Mouse (Mus musculus): Measurements from ENCODE around the gene Ptgis. TPM values are rescaled to one million over a fixed set of nuclear protein-coding genes. Genes with fewer than 3 reads are reported as not detected.

Ptgis gene
- 0.13 TPM for polyA plus RNA-seq (2021)

DNA sequence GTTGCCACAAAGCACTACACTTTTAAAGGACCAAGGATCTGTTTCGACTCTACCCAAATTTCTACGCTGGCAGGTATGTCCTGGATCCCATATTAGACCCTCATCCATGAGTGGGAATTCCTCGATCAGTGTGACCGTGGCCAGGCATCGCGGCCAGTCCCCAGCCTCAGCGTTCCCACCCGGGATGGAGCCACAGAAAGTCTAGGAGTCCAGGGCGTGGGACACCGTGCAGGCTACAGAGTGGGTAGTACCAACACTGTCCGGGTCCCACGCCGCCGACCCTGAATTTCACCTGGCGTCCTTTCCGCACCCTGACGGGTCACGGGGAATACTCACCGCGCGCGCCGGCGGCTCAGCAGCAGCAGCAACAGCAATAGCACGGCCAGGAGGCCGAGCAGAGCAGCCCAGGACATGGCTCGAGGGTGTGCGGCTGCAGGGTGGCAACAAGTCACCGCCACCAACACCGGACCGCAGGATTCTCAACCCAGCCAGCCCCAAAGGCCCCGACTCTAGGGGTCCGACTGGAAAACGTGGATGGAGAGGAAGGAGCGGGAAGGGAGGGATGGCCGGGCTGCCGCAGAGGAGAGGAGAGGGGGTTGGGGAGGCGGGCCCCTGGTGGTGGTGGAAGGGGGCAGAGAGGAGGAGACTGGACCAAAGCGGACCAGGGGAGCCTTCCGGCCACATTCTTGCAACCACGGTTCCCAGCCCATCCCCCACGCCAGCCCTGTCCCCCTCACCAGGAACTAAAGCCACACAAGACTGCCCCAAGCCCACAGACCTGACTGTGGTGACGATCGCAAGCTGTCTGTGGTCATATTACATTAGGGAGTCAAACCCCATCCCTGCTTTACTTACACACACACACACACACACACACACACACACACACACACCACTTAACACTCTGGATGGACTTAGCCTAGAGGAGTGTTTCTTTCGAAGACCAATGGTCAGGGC lies at the start of gene Ptgis:
Ptgis (minus strand) TSS at position 597 of the 957 bp plus-strand sequence.
- H3K27me3 ChIP-seq, result no peaks in the 10 kb centered on the region
- in situ Hi-C loops (cut with MboI; ENCODE audit: low pct_unique_long_range_greater_than_20kb), result no loop called here
- ChIA-PET CTCF (no interaction called here), POLR2A (no interaction called here)
- no peak for DNase-seq (ENCODE audit: low read depth, low spot score)
- ATAC-seq, result no peak
- TF ChIP-seq CTCF (IDR thresholded peaks at IDR 0.05), result no peak

DNA sequence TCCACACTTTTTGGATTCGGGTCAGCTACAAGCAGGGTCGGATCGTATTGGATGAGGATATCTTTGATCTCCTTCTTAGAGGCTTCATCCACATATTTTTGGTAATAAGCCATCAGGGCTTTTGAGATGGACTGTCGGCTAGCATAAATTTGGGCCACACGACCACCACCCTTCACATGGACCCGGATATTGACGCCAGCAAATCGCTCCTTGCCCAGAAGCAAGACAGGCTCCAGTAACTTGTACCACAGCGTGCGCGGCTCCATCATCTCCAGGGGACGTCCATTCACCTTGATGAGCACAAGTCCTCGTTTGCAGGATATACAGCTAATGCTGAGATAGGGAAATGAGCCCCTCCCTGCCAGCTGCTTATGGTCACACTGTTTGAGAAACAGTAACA lies 41.1 kb upstream of the Ptgis start:
- CTCF ChIA-PET, result interaction anchor here (1.1 to 4.8 kb wide), 6 partner anchors 11 to 136 kb away, joined by 3 to 88 read pairs (median 36); no protein-coding TSS in a partner anchor
- DNase-seq (ENCODE audit: low read depth, low spot score) (no peak), ATAC-seq (no peak)
- no peak for TF ChIP-seq CTCF (IDR thresholded peaks at IDR 0.05)
- in situ Hi-C loops (cut with MboI; ENCODE audit: low pct_unique_long_range_greater_than_20kb), result loop anchor here (5.0 kb wide), 1 partner anchor 141 kb away; the partner anchor contains the start of gene Slc9a8
- no peaks in the 10 kb centered on the region for H3K27me3 ChIP-seq
- POLR2A ChIA-PET, result interaction anchor here (0.6 to 1.4 kb wide), 2 partner anchors 10 to 11 kb away, joined by 4 read pairs; no protein-coding TSS in a partner anchor

DNA sequence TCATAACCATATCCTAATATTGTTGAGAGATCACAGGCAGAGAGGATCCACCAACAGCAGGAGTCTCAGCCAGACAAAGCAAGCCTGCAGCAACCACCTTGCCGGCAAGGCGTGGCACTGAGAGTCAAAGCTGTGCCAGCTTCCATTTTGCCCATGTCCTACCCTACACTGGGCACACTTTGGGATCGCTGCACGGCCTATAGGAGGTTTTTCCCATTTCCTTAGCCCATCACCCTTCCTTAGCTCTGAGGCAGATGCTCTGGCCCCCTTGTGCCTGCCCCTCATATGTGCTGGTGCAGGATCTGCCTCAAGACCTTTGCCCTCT lies 40.5 kb upstream of the Ptgis start:
- in situ Hi-C loops (cut with MboI; ENCODE audit: low pct_unique_long_range_greater_than_20kb), result loop anchor here (5.0 kb wide), 1 partner anchor 141 kb away; the partner anchor contains the start of gene Slc9a8
- ChIA-PET CTCF (interaction anchor here (1.1 to 4.8 kb wide), 6 partner anchors 12 to 137 kb away, joined by 3 to 88 read pairs (median 36); no protein-coding TSS in a partner anchor), POLR2A (interaction anchor here (1.4 kb wide), 1 partner anchor 10 kb away, joined by 4 read pairs; no protein-coding TSS in a partner anchor)
- TF ChIP-seq CTCF (IDR thresholded peaks at IDR 0.05), result no peak
- ATAC-seq, result no peak
- DNase-seq (ENCODE audit: low read depth, low spot score), result no peak
- H3K27me3 ChIP-seq, result no peaks in the 10 kb centered on the region

DNA sequence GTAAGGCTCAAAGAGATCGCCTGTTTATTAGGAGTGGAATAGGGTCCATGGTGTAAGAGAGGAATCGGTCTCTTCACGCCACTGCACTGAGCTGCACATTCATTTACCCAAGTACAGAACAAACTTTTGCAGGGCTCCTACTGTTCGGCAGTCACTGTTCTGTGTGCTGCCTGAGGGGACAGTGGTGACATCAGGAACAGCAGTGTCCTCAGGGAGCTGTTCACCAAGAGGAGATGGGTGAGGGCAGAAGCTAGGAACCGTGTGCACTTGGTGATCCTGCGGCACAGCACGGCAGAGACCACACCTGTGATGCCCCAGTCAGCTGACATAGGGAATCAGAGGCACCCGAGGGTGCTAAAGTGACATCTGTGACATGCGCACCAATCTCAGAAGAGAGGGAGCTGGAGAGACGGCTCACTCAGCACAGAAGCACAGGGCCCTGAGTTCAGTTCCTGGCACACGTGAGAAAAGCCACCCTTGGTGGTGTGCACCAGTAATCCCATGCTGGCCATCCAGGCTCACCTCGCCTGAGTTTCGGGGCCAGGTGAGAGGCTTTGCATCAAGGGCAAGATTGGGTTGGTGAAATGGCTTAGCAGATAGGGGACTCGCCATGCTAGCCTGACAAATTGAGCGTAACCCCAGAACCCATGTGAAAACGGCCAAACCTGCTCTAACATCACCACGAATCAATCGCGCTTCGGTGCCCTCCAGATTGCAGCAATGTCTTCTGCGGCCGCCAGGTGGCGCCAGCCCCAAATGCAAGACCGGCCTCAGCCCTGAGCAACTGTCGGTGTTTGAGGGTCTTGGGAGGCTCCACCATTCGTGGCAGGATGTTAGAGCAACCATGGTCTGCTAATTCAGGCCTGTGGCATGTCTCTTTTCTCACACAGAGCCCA lies 39.9 kb upstream of the Ptgis start:
- ATAC-seq, result no peak
- ChIA-PET CTCF (interaction anchor here (1.1 to 4.8 kb wide), 8 partner anchors 12 to 208 kb away, joined by 3 to 88 read pairs (median 29); no protein-coding TSS in a partner anchor), POLR2A (interaction anchor here (1.4 kb wide), 1 partner anchor 11 kb away, joined by 4 read pairs; no protein-coding TSS in a partner anchor)
- no peak for DNase-seq (ENCODE audit: low read depth, low spot score)
- in situ Hi-C loops (cut with MboI; ENCODE audit: low pct_unique_long_range_greater_than_20kb), result loop anchor here (5.0 kb wide), 1 partner anchor 142 kb away; the partner anchor contains the start of gene Slc9a8
- no peaks in the 10 kb centered on the region for H3K27me3 ChIP-seq
- no peak for TF ChIP-seq CTCF (IDR thresholded peaks at IDR 0.05)

DNA sequence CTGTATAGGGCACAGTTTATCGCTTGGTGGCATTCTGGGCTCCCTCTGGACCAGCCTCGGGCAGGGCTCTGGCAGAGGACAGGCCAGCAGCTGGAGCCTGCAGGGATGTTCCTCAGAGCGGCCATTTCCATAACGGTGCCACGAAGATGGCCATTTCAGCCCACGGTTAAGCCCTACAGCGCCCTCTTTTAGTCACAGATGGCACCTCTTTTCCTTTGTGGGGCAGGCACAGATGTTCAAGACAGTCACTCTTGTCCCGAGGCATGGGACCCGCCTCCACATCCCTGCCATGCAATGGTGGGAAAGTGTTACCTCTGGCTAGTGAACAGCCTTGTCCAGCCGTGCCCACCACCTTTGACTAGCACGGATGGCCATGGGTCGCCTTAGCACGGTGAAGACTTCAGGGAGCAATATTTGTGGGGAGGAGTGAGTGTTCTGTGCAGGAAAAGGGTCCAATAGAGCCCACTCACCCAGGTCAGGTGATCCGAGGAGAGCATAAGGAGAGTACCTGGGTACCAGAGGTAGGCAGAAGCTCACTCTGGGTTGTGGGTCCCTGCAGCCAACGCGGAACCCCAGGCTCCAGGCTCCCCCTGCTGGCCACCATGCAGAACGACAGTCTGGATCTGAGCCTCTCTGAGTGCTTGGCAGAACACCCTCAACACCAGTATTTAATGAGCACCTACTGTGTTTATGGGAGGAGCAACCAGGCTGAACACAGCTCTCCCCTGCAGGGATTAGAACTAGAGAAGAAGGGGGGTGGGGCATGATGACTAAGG lies 38.5 kb upstream of the Ptgis start:
- CTCF ChIA-PET, result interaction anchor here (0.7 to 4.8 kb wide), 16 partner anchors 9 to 215 kb away, joined by 3 to 88 read pairs (median 4); no protein-coding TSS in a partner anchor
- H3K27me3 ChIP-seq, result no peaks in the 10 kb centered on the region
- ATAC-seq, result no peak
- DNase-seq (ENCODE audit: low read depth, low spot score), result no peak
- in situ Hi-C loops (cut with MboI; ENCODE audit: low pct_unique_long_range_greater_than_20kb), result loop anchor here (5.0 kb wide), 2 partner anchors 57 to 207 kb away; no protein-coding TSS in a partner anchor
- no peak for TF ChIP-seq CTCF (IDR thresholded peaks at IDR 0.05)
- POLR2A ChIA-PET, result interaction anchor here (1.0 kb wide), 1 partner anchor 59 kb away, joined by 4 read pairs; no protein-coding TSS in a partner anchor

DNA sequence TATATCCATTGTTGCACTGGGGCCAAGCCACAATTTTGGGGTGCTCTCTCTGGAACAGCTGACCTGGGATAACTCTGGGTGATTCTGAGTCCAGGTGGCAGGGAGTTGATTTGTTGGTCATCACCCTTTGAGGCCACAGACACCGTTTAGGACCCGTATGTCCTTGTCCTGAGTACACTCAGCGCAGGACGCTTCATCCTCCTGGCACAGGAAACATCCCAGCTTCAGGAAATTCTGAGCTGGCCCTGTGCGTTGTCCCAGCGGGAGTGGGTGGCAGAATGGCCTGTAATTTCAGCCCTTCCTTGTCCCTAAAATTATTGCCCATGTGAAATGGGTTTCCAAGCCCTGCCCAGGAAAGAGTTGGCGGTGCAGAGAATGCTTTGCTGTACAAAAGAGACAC lies 37.6 kb upstream of the Ptgis start:
- TF ChIP-seq CTCF (IDR thresholded peaks at IDR 0.05), result no peak
- ChIA-PET POLR2A (interaction anchor here (1.0 kb wide), 1 partner anchor 58 kb away, joined by 4 read pairs; no protein-coding TSS in a partner anchor), CTCF (interaction anchor here (0.9 to 4.8 kb wide), 7 partner anchors 8 to 206 kb away, joined by 4 to 88 read pairs (median 23); no protein-coding TSS in a partner anchor)
- in situ Hi-C loops (cut with MboI; ENCODE audit: low pct_unique_long_range_greater_than_20kb), result loop anchor here (5.0 kb wide), 2 partner anchors 56 to 206 kb away; no protein-coding TSS in a partner anchor
- no peak for ATAC-seq
- DNase-seq (ENCODE audit: low read depth, low spot score), result no peak
- no peaks in the 10 kb centered on the region for H3K27me3 ChIP-seq

DNA sequence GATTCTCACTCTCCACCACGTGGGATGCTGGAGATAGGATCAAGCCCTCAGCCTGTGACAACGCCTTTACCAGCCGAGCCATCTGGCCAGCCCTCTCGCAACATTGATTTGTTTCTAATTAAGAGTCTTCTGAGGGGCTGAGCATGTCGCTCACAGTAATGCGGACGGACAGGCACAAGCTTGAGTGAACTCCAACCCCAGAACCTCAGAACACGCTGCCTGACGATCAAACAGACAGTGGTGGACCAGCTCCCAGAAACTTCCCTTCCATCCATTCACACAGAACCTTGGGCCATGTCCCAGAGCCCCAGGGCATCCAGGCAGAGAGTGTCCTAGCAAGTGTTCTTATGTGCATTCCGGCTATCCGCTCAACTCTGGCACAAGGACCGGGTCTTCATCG lies 36.6 kb upstream of the Ptgis start:
- in situ Hi-C loops (cut with MboI; ENCODE audit: low pct_unique_long_range_greater_than_20kb), result loop anchor here (5.0 kb wide), 2 partner anchors 55 to 205 kb away; no protein-coding TSS in a partner anchor
- ATAC-seq (no peak), DNase-seq (ENCODE audit: low read depth, low spot score) (no peak)
- CTCF ChIA-PET, result interaction anchor here (1.3 to 4.8 kb wide), 4 partner anchors 54 to 205 kb away, joined by 3 to 88 read pairs (median 8); no protein-coding TSS in a partner anchor
- no peaks in the 10 kb centered on the region for H3K27me3 ChIP-seq
- TF ChIP-seq CTCF (IDR thresholded peaks at IDR 0.05), result no peak
- POLR2A ChIA-PET, result no interaction called here

DNA sequence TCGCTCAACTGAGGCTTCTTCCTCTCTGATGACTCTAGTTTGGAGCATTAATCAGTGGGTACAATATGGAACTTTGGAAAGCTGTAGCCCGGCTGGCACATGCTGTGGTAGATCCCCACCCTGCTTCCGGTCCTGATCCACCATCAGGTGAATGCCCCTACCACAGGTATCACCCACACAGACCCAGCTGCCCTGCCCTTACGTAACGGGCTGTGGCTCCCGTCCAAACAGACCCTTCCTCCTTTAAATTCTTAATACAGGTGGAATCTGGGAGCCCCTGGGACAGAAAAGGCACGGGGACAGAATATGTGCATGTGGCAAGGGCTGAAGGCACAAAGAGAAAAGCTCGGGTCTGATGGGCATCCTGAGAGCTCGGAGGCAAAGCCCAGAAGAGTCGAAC lies 35.5 kb upstream of the Ptgis start:
- TF ChIP-seq CTCF (IDR thresholded peaks at IDR 0.05), result no peak
- no peaks in the 10 kb centered on the region for H3K27me3 ChIP-seq
- DNase-seq (ENCODE audit: low read depth, low spot score), result no peak
- in situ Hi-C loops (cut with MboI; ENCODE audit: low pct_unique_long_range_greater_than_20kb), result loop anchor here (5.0 kb wide), 2 partner anchors 54 to 204 kb away; no protein-coding TSS in a partner anchor
- POLR2A ChIA-PET, result interaction anchor here (0.7 kb wide), 1 partner anchor 223 kb away, joined by 4 read pairs; no protein-coding TSS in a partner anchor
- no peak for ATAC-seq
- CTCF ChIA-PET, result interaction anchor here (1.3 to 2.0 kb wide), 3 partner anchors 53 to 204 kb away, joined by 3 to 10 read pairs (median 5); no protein-coding TSS in a partner anchor
